10 mouse cellular contexts compared by ENCODE assay signal in the genomic region with DNA sequence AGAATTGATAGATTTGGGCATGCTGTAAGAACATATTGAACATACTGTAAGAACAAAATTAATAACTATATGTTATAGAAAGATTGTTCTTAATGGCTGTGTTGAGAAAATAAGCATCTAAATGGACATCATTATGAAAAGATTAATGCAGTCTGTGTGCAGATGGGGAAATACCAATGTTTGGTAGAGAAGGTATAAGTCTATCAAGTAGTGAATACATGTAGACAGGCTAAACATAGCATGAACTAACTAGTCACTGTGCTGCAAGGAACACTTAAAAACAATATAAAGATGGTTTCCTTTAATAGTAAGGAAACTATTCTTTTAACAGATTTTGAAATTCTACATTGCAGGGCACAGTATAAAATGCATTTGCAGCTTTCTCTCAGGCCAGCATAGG. TPM values are rescaled to one million over a fixed set of nuclear protein-coding genes. Genes with fewer than 3 reads are reported as not detected.
DNase-seq lines count a peak whose midpoint lies in the region; ATAC-seq lines count a peak whose summit lies in the region.
"Had no signal": no experiment of that assay in that cellular context is flagged by ENCODE, and none has a peak within 500 bp of the region (broad histone marks: within the 10 kb centered on the region; RNA-seq: fewer than 3 reads in every experiment).

No protein-coding gene starts in this region.

- no peaks in the 10 kb centered on the region for H3K27me3 ChIP-seq in heart, embryonic 16.5 days (ENCODE audit: control insufficient read depth, insufficient read depth, low read length)
- H3K27me3 ChIP-seq in embryonic facial prominence, embryonic 13.5 days = no peaks in the 10 kb centered on the region
- H3K27me3 ChIP-seq in hindbrain, embryonic 16.5 days (replicated peaks; ENCODE audit: control insufficient read depth, insufficient read depth, low read length) = no peaks in the 10 kb centered on the region
- H3K27me3 ChIP-seq in midbrain, embryonic 12.5 days = no peaks in the 10 kb centered on the region

- peaks cover 5% of the 10 kb centered on the region for H3K4me1 ChIP-seq in heart, embryonic 16.5 days (ENCODE audit: control insufficient read depth, insufficient read depth, low read length)
- peaks cover 4% of the 10 kb centered on the region; the same call in 1 of the 2 replicates for H3K4me1 ChIP-seq in embryonic facial prominence, embryonic 13.5 days
- H3K4me1 ChIP-seq in hindbrain, embryonic 16.5 days (ENCODE audit: control insufficient read depth, insufficient read depth, low read depth, low read length) = peaks cover 5% of the 10 kb centered on the region; the same call in 1 of the 2 replicates
- H3K4me1 ChIP-seq in midbrain, embryonic 12.5 days = peaks cover 11% of the 10 kb centered on the region; the same call in 1 of the 2 replicates

- H3K4me3 ChIP-seq in heart, embryonic 16.5 days (ENCODE audit: low read length) = peak overlapping the region; percentile 43
- H3K4me3 ChIP-seq in embryonic facial prominence, embryonic 13.5 days = no peak overlapping the region
- peak overlapping the region; percentile 31 for H3K4me3 ChIP-seq in hindbrain, embryonic 16.5 days (ENCODE audit: low read length)
- H3K4me3 ChIP-seq in midbrain, embryonic 12.5 days = peak overlapping the region; percentile 22; the same call in 1 of the 2 replicates

- no peaks in the 10 kb centered on the region for H3K9me3 ChIP-seq in heart, embryonic 16.5 days (replicated peaks; ENCODE audit: control insufficient read depth, low read length)
- H3K9me3 ChIP-seq in embryonic facial prominence, embryonic 13.5 days = no peaks in the 10 kb centered on the region
- H3K9me3 ChIP-seq in hindbrain, embryonic 16.5 days (ENCODE audit: control insufficient read depth, low read length) = no peaks in the 10 kb centered on the region
- H3K9me3 ChIP-seq in midbrain, embryonic 12.5 days = no peaks in the 10 kb centered on the region

- ATAC-seq in heart, embryonic 16.5 days (replicated peaks; ENCODE audit: extremely low read depth, insufficient read depth, low FRiP score) = no peak
- no peak for ATAC-seq in embryonic facial prominence, embryonic 13.5 days (ENCODE audit: insufficient number of reproducible peaks, insufficient read depth, low FRiP score, low TSS enrichment, low read depth)
- ATAC-seq in hindbrain, embryonic 16.5 days = no peak
- ATAC-seq in midbrain, embryonic 12.5 days (ENCODE audit: low FRiP score, low read depth) = no peak

- no peak overlapping the region for H3K9ac ChIP-seq in heart, embryonic 16.5 days (ENCODE audit: low read length)
- H3K9ac ChIP-seq in embryonic facial prominence, embryonic 13.5 days = no peak overlapping the region
- H3K9ac ChIP-seq in hindbrain, embryonic 16.5 days (ENCODE audit: low read depth, low read length) = peak overlapping the region; percentile 56; the same call in 1 of the 2 replicates
- no peak overlapping the region for H3K9ac ChIP-seq in midbrain, embryonic 12.5 days (replicated peaks)

- H3K27ac ChIP-seq in heart, embryonic 16.5 days (ENCODE audit: low read length) = no peak overlapping the region
- no peak overlapping the region for H3K27ac ChIP-seq in embryonic facial prominence, embryonic 13.5 days
- peak overlapping the region; percentile 68 for H3K27ac ChIP-seq in hindbrain, embryonic 16.5 days (ENCODE audit: low read depth, low read length)
- H3K27ac ChIP-seq in midbrain, embryonic 12.5 days (replicated peaks) = peak overlapping the region; percentile 75

- DNase-seq in heart, postnatal 10 days = no peak
- no peak for DNase-seq in thymus, postnatal 4 days
- DNase-seq in retina, postnatal 1 day = no peak
- DNase-seq in layer of hippocampus, postnatal 10 days (ENCODE audit: low spot score in 2 of 2) = no peak
- DNase-seq: thymus, postnatal 25 days had no signal

- H3K4me2 ChIP-seq in heart, embryonic 16.5 days (ENCODE audit: low read depth, low read length) = peak overlapping the region; percentile 54
- peak overlapping the region; percentile 44 for H3K4me2 ChIP-seq in embryonic facial prominence, embryonic 13.5 days
- H3K4me2 ChIP-seq in hindbrain, embryonic 16.5 days (ENCODE audit: low read length) = peak overlapping the region; percentile 55
- peak overlapping the region; percentile 46 for H3K4me2 ChIP-seq in midbrain, embryonic 12.5 days (replicated peaks)

- intact Hi-C loops in heart, postnatal 10 days (cut with DNase I) = no loop called here

- no peaks in the 10 kb centered on the region for H3K36me3 ChIP-seq in heart, embryonic 16.5 days (ENCODE audit: control insufficient read depth, insufficient read depth)
- H3K36me3 ChIP-seq in embryonic facial prominence, embryonic 13.5 days = no peaks in the 10 kb centered on the region
- no peaks in the 10 kb centered on the region for H3K36me3 ChIP-seq in hindbrain, embryonic 16.5 days (ENCODE audit: control insufficient read depth, insufficient read depth, low read length)
- H3K36me3 ChIP-seq in midbrain, embryonic 12.5 days = no peaks in the 10 kb centered on the region

RNA-seq across cellular contexts. Expression of a gene that starts 39.6 kb away (rescaled TPM):
- 2.7 and 3.6 TPM in 2 replicates for polyA plus RNA-seq in heart, embryonic 16.5 days (2015; fragmentation: Nextera tagmentation; extraction: Ambion mirVana)
- under 1 TPM; 0.45 to 0.65 TPM for total RNA-seq in heart, postnatal 10 days (2021)
- 2.4 and 2.7 TPM in 2 replicates for polyA plus RNA-seq in embryonic facial prominence, embryonic 13.5 days (2015; fragmentation: Nextera tagmentation; extraction: Ambion mirVana)
- 6.2 and 7.0 TPM in 2 replicates for polyA plus RNA-seq in hindbrain, embryonic 16.5 days (2015; fragmentation: Nextera tagmentation; extraction: Ambion mirVana)
- 15.6 and 20.6 TPM in 2 replicates for polyA plus RNA-seq in midbrain, embryonic 12.5 days (2016; fragmentation: Nextera tagmentation; extraction: Ambion mirVana)
- 1 to 10 TPM; 1.3 to 1.7 TPM for total RNA-seq in layer of hippocampus, postnatal 10 days (2021)
- total RNA-seq: megakaryocyte-erythroid progenitor cell, adult 5-6 weeks had no signal

Comparison
In these comparisons a context has a peak if more than half of its experiments do, and no peak if none do; other contexts are left out.
1. H3K27ac ChIP-seq: peak in hindbrain, embryonic 16.5 days (single experiment) and midbrain, embryonic 12.5 days (single experiment); none in heart, embryonic 16.5 days (single experiment) and embryonic facial prominence, embryonic 13.5 days (single experiment).
2. Peak in every context shown above with its lines, with median percentiles within 50 percentile points of each other: H3K4me2 ChIP-seq.